Mouse (Mus musculus): Measurements from ENCODE around the gene Acot1. TPM values are rescaled to one million over a fixed set of nuclear protein-coding genes. Genes with fewer than 3 reads are reported as not detected.
A peak's percentile ranks its signal among the peaks of the same experiment; 100 is the strongest.
"Not testable (repeated sequence)": the region's sequence is repeated elsewhere in the genome, so short reads cannot be mapped to it uniquely, and the experiment has no call there.

Acot1 gene
- polyA plus RNA-seq, 1 experiment from 2014 or later = 23.3 TPM

- not testable (repeated sequence) for H3K9me3 ChIP-seq; H3K4me3 ChIP-seq; H3K27ac ChIP-seq; H3K27me3 ChIP-seq (ENCODE audit: insufficient read depth, poor library complexity, severe bottlenecking); DNase-seq (ENCODE audit: low spot score)
- WGBS = 53% methylated on average over 8 of the region's 8 CpGs
- Histone ChIP-seq H3K36me3 (peaks cover 11% of the 10 kb centered on the region), H3K4me1 (peaks cover 10% of the 10 kb centered on the region)
Observed at GRCm38 (mm10) chr12:83999237-83999636, 10.1 kb upstream of the Acot1 start.

GRCm38 (mm10) chr12:84000418-84000817, 8.9 kb upstream of the Acot1 start:
- H3K27me3 ChIP-seq (ENCODE audit: insufficient read depth, poor library complexity, severe bottlenecking) = no peaks in the 10 kb centered on the region
- no peak for DNase-seq (ENCODE audit: low spot score)
- H3K36me3 ChIP-seq = 0 out of 2 replicates have a peak, but pooled peaks cover 4% of the 10 kb centered on the region
- peaks cover 3% of the 10 kb centered on the region; the same call in 1 of the 2 replicates for H3K9me3 ChIP-seq
- WGBS = 54% methylated on average over 3 of the region's 3 CpGs
- H3K27ac ChIP-seq = no peak overlapping the region
- peaks cover 10% of the 10 kb centered on the region for H3K4me1 ChIP-seq
- H3K4me3 ChIP-seq = no peak overlapping the region

GRCm38 (mm10) chr12:84003866-84004265, 5.4 kb upstream of the Acot1 start:
- Histone ChIP-seq H3K9me3 (peaks cover 3% of the 10 kb centered on the region; the same call in 1 of the 2 replicates), H3K36me3 (no peaks in the 10 kb centered on the region), H3K4me1 (peaks cover 12% of the 10 kb centered on the region; the same call in 1 of the 2 replicates), H3K27ac (no peak overlapping the region), H3K4me3 (no peak overlapping the region), H3K27me3 (ENCODE audit: insufficient read depth, poor library complexity, severe bottlenecking) (peaks cover 7% of the 10 kb centered on the region; the same call in 1 of the 2 replicates)
- WGBS = 83% methylated on average over 1 of the region's 1 CpGs
- no peak for DNase-seq (ENCODE audit: low spot score)

GRCm38 (mm10) chr12:84008251-84008650, 1.0 kb upstream of the Acot1 start:
- Histone ChIP-seq H3K27ac (no peak overlapping the region), H3K27me3 (ENCODE audit: insufficient read depth, poor library complexity, severe bottlenecking) (peaks cover 11% of the 10 kb centered on the region; the same call in 1 of the 2 replicates), H3K9me3 (no peaks in the 10 kb centered on the region), H3K4me3 (no peak overlapping the region), H3K4me1 (peaks cover 13% of the 10 kb centered on the region; the same call in 1 of the 2 replicates), H3K36me3 (no peaks in the 10 kb centered on the region)
- DNase-seq (ENCODE audit: low spot score) = no peak
- 83% methylated on average over 12 of the region's 12 CpGs for WGBS

GRCm38 (mm10) chr12:84008729-84009128, 561 bp upstream of the Acot1 start:
- Histone ChIP-seq H3K36me3 (no peaks in the 10 kb centered on the region), H3K9me3 (no peaks in the 10 kb centered on the region), H3K4me1 (peaks cover 13% of the 10 kb centered on the region; the same call in 1 of the 2 replicates), H3K27me3 (ENCODE audit: insufficient read depth, poor library complexity, severe bottlenecking) (peaks cover 11% of the 10 kb centered on the region; the same call in 1 of the 2 replicates), H3K27ac (peak overlapping the region; percentile 70), H3K4me3 (peak overlapping the region; percentile 58; the same call in 1 of the 2 replicates)
- no peak for DNase-seq (ENCODE audit: low spot score)
- WGBS = 66% methylated on average over 8 of the region's 8 CpGs

- no peaks in the 10 kb centered on the region for H3K9me3 ChIP-seq
- H3K27ac ChIP-seq = no peak overlapping the region
- no peak for DNase-seq (ENCODE audit: low spot score)
- H3K4me3 ChIP-seq = peak overlapping the region; percentile 58; the same call in 1 of the 2 replicates
- H3K36me3 ChIP-seq = no peaks in the 10 kb centered on the region
- 82% methylated on average over 3 of the region's 3 CpGs for WGBS
- H3K27me3 ChIP-seq (ENCODE audit: insufficient read depth, poor library complexity, severe bottlenecking) = peaks cover 11% of the 10 kb centered on the region; the same call in 1 of the 2 replicates
- H3K4me1 ChIP-seq = peaks cover 13% of the 10 kb centered on the region; the same call in 1 of the 2 replicates
Observed at GRCm38 (mm10) chr12:84010201-84010600, 911 bp downstream of the Acot1 start.

- Histone ChIP-seq H3K36me3 (no peaks in the 10 kb centered on the region), H3K9me3 (no peaks in the 10 kb centered on the region), H3K27me3 (ENCODE audit: insufficient read depth, poor library complexity, severe bottlenecking) (peaks cover 11% of the 10 kb centered on the region; the same call in 1 of the 2 replicates), H3K27ac (no peak overlapping the region), H3K4me1 (peaks cover 13% of the 10 kb centered on the region; the same call in 1 of the 2 replicates), H3K4me3 (no peak overlapping the region)
- no peak for DNase-seq (ENCODE audit: low spot score)
- WGBS = 66% methylated on average over 12 of the region's 12 CpGs
Observed at GRCm38 (mm10) chr12:84011251-84012040, 2.2 kb downstream of the Acot1 start.

GRCm38 (mm10) chr12:84013130-84013529, 3.8 kb downstream of the Acot1 start:
- WGBS = 73% methylated on average over 6 of the region's 6 CpGs
- Histone ChIP-seq H3K4me1 (peaks cover 13% of the 10 kb centered on the region; the same call in 1 of the 2 replicates), H3K9me3 (no peaks in the 10 kb centered on the region), H3K27me3 (ENCODE audit: insufficient read depth, poor library complexity, severe bottlenecking) (peaks cover 11% of the 10 kb centered on the region; the same call in 1 of the 2 replicates), H3K36me3 (peaks cover 2% of the 10 kb centered on the region; the same call in 1 of the 2 replicates), H3K27ac (no peak overlapping the region), H3K4me3 (no peak overlapping the region)
- DNase-seq (ENCODE audit: low spot score) = no peak

- no peak overlapping the region for H3K4me3 ChIP-seq
- H3K27me3 ChIP-seq (ENCODE audit: insufficient read depth, poor library complexity, severe bottlenecking) = peaks cover 6% of the 10 kb centered on the region; the same call in 1 of the 2 replicates
- 89% methylated on average over 7 of the region's 7 CpGs for WGBS
- H3K27ac ChIP-seq = no peak overlapping the region
- peaks cover 10% of the 10 kb centered on the region; the same call in 1 of the 2 replicates for H3K4me1 ChIP-seq
- no peak for DNase-seq (ENCODE audit: low spot score)
- H3K9me3 ChIP-seq = no peaks in the 10 kb centered on the region
- peaks cover 2% of the 10 kb centered on the region; the same call in 1 of the 2 replicates for H3K36me3 ChIP-seq
Observed at GRCm38 (mm10) chr12:84013701-84014100, 4.4 kb downstream of the Acot1 start.

GRCm38 (mm10) chr12:84020528-84020927, 11.2 kb downstream of the Acot1 start:
- H3K27me3 ChIP-seq (ENCODE audit: insufficient read depth, poor library complexity, severe bottlenecking); H3K4me3 ChIP-seq; H3K9me3 ChIP-seq; H3K36me3 ChIP-seq; H3K27ac ChIP-seq; DNase-seq (ENCODE audit: low spot score); H3K4me1 ChIP-seq: not testable (repeated sequence)
- 48% methylated on average over 7 of the region's 7 CpGs for WGBS

GRCm38 (mm10) chr12:84022266-84022665, 13.0 kb downstream of the Acot1 start:
- not testable (repeated sequence) for H3K9me3 ChIP-seq; DNase-seq (ENCODE audit: low spot score); H3K27ac ChIP-seq; H3K27me3 ChIP-seq (ENCODE audit: insufficient read depth, poor library complexity, severe bottlenecking); H3K36me3 ChIP-seq; H3K4me3 ChIP-seq; H3K4me1 ChIP-seq
- 90% methylated on average over 4 of the region's 4 CpGs for WGBS

- H3K4me1 ChIP-seq = no peaks in the 10 kb centered on the region
- DNase-seq (ENCODE audit: low spot score) = no peak
- H3K27ac ChIP-seq = no peak overlapping the region
- no peaks in the 10 kb centered on the region for H3K36me3 ChIP-seq
- no peaks in the 10 kb centered on the region for H3K27me3 ChIP-seq (ENCODE audit: insufficient read depth, poor library complexity, severe bottlenecking)
- H3K4me3 ChIP-seq = no peak overlapping the region
- 82% methylated on average over 9 of the region's 9 CpGs for WGBS
- no peaks in the 10 kb centered on the region for H3K9me3 ChIP-seq
Observed at GRCm38 (mm10) chr12:84023052-84023745, 13.9 kb downstream of the Acot1 start.

GRCm38 (mm10) chr12:84025888-84026287, 16.6 kb downstream of the Acot1 start:
- H3K36me3 ChIP-seq = no peaks in the 10 kb centered on the region
- DNase-seq (ENCODE audit: low spot score) = no peak
- H3K4me1 ChIP-seq = no peaks in the 10 kb centered on the region
- H3K27me3 ChIP-seq (ENCODE audit: insufficient read depth, poor library complexity, severe bottlenecking) = no peaks in the 10 kb centered on the region
- H3K4me3 ChIP-seq = no peak overlapping the region
- H3K27ac ChIP-seq = no peak overlapping the region
- H3K9me3 ChIP-seq = no peaks in the 10 kb centered on the region
- WGBS = 81% methylated on average over 7 of the region's 7 CpGs
